Mouse (Mus musculus) embryonic facial prominence, embryonic 13.5 days (tissue): ENCODE results near the gene Rpl12. TPM values are rescaled to one million over a fixed set of nuclear protein-coding genes. Genes with fewer than 3 reads are reported as not detected.

Experiments used
- ATAC-seq: fragments of 200-750 bp; cut with Nextera tagmentation; 2 replicates; pipeline ENCODE4 v1.8.0; 2017; ENCODE audit warnings: low read depth; ENCODE audit not compliant: insufficient number of reproducible peaks, insufficient read depth, low FRiP score, low TSS enrichment
- H3K27ac ChIP-seq: fragments of 300-500 bp; sonication (generic); 2 replicates; pipeline ENCODE4 v1.5.1; 2015; ENCODE audit warnings: moderate library complexity, mild to moderate bottlenecking, inconsistent platforms
- H3K27me3 ChIP-seq: fragments of 300-500 bp; sonication (generic); 2 replicates; pipeline ENCODE4 v1.6.1; 2015; ENCODE audit warnings: mild to moderate bottlenecking, inconsistent platforms
- H3K36me3 ChIP-seq: fragments of 300-500 bp; sonication (generic); 2 replicates; pipeline ENCODE4 v1.6.1; 2015; ENCODE audit warnings: mild to moderate bottlenecking, inconsistent platforms
- H3K4me1 ChIP-seq: fragments of 300-500 bp; sonication (generic); 2 replicates; pipeline ENCODE4 v1.6.1; 2015; ENCODE audit warnings: inconsistent platforms
- H3K4me2 ChIP-seq: fragments of 300-500 bp; sonication (generic); 2 replicates; pipeline ENCODE4 v1.6.1; 2015; ENCODE audit warnings: moderate library complexity, mild to moderate bottlenecking, inconsistent platforms
- H3K4me3 ChIP-seq: fragments of 300-500 bp; sonication (generic); 2 replicates; pipeline ENCODE4 v1.5.1; 2015; ENCODE audit warnings: mild to moderate bottlenecking, inconsistent platforms
- H3K9ac ChIP-seq: fragments of 300-500 bp; sonication (generic); 2 replicates; pipeline ENCODE4 v1.6.1; 2015; ENCODE audit warnings: mild to moderate bottlenecking, inconsistent platforms
- H3K9me3 ChIP-seq: fragments of 300-500 bp; sonication (generic); 2 replicates; pipeline ENCODE4 v1.6.1; 2016; ENCODE audit warnings: inconsistent platforms
- WGBS: fragments of 180-500 bp; shearing (Covaris S2); methylation state at CpG from one replicate; pipeline ENCODE4 v1.1.7; 2015; ENCODE audit warnings: mixed read lengths; 5-methylcytosine and 5-hydroxymethylcytosine counted together
- polyA plus RNA-seq: library from polyadenylated mRNA; unstranded; fragments of >200 nt; fragmentation: Nextera tagmentation; extraction: Ambion mirVana; gene quantifications from 2 replicates; pipeline ENCODE4 v1.2.1, GENCODE M21; 2015

Gene Rpl12
- polyA plus RNA-seq, 1 experiment from 2014 or later: 205 TPM

- Histone ChIP-seq H3K27me3 (no peaks in the 10 kb centered on the region), H3K4me2 (no peak overlapping the region), H3K4me3 (no peak overlapping the region), H3K9me3 (no peaks in the 10 kb centered on the region), H3K4me1 (no peaks in the 10 kb centered on the region), H3K36me3 (peaks cover 62% of the 10 kb centered on the region), H3K9ac (peak overlapping the region; percentile 11; the same call in 1 of the 2 replicates), H3K27ac (no peak overlapping the region)
- WGBS: 82% methylated on average over 11 of the region's 11 CpGs
- ATAC-seq: no peak
These were observed 13.9 kb upstream of the Rpl12 start for GRCm38 (mm10) chr2:32947454-32947853.

GRCm38 (mm10) chr2:32954581-32954980 is 6.8 kb upstream of the Rpl12 start:
- Histone ChIP-seq H3K27ac (no peak overlapping the region), H3K4me1 (no peaks in the 10 kb centered on the region), H3K27me3 (no peaks in the 10 kb centered on the region), H3K4me2 (no peak overlapping the region), H3K4me3 (no peak overlapping the region), H3K9me3 (no peaks in the 10 kb centered on the region), H3K9ac (no peak overlapping the region), H3K36me3 (peaks cover 71% of the 10 kb centered on the region)
- WGBS: 88% methylated on average over 2 of the region's 2 CpGs
- ATAC-seq: no peak

DNA sequence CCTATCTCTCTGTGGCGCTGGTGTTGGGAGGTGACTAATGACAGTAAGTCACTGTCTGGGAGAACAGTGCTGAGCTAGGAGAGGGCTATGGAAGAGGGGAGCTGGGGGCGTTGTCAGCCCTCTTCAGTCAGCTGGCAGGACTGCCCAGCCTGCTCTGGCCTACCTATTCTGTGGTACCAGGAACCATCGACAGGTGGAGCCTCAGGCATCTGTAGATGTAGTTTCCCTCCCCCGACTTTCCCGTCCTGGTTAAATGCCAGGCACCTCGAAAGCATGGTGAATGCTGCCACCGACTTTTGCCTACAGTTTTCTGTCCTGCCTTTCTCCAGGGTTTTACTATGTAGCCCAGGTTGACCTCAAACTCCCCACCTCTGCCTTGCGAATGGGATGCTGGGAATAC is 4.0 kb upstream of the Rpl12 start:
- Histone ChIP-seq H3K27me3 (no peaks in the 10 kb centered on the region), H3K4me2 (no peak overlapping the region), H3K36me3 (peaks cover 45% of the 10 kb centered on the region), H3K9me3 (no peaks in the 10 kb centered on the region), H3K27ac (no peak overlapping the region), H3K4me1 (peaks cover 8% of the 10 kb centered on the region), H3K9ac (0 out of 2 replicates have a peak overlapping the region, but pooled peaks have one; percentile 32), H3K4me3 (no peak overlapping the region)
- 59% methylated on average over 8 of the region's 8 CpGs for WGBS
- ATAC-seq: no peak

GRCm38 (mm10) chr2:32960273-32960672 is 1.1 kb upstream of the Rpl12 start:
- Histone ChIP-seq H3K27me3 (no peaks in the 10 kb centered on the region), H3K4me1 (peaks cover 35% of the 10 kb centered on the region), H3K9ac (peak overlapping the region; percentile 96), H3K9me3 (no peaks in the 10 kb centered on the region), H3K36me3 (peaks cover 49% of the 10 kb centered on the region), H3K27ac (no peak overlapping the region), H3K4me2 (peak overlapping the region; percentile 89), H3K4me3 (peak overlapping the region; percentile 91; the same call in 1 of the 2 replicates)
- ATAC-seq: no peak
- WGBS: 92% methylated on average over 4 of the region's 4 CpGs

DNA sequence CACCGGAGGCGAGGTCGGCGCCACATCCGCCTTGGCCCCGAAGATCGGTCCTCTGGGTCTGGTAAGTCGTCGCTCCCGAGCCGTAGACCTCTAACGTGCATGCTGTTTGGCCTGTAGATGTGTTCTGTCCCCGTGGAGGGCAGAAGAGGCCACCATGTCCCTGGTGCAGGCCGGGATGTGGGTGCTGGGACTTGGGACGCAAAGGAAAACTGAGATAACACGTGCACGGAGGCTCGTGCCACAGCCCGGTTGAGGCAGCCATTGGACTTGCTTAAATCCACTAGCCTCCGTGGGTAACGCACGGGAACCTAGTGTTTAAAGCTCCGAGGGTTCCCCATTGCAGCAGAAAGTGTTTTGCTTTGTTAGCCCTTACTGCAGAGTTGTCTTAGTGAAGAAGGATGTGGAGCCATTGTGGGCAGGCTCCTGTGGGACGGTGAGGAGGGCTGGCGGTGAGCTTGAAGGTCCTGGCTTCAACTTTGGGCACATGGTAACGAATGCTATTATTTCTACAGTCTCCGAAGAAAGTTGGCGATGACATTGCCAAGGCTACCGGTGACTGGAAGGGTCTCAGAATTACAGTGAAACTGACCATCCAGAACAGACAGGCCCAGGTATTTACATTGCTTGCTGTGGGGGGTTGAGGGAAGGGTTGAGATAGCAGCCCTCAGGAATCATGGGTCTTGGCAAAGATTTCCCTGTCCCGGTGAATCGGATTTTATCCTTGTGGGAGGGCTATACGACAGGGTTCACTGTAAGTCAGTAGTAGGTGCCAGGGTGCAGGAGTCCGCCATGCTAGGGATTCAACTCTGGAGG is 909 bp downstream of the Rpl12 start:
- H3K9ac ChIP-seq: peak overlapping the region; percentile 96
- H3K4me2 ChIP-seq: peak overlapping the region; percentile 89
- H3K27me3 ChIP-seq: no peaks in the 10 kb centered on the region
- peaks cover 31% of the 10 kb centered on the region for H3K36me3 ChIP-seq
- H3K9me3 ChIP-seq: no peaks in the 10 kb centered on the region
- peak overlapping the region; percentile 90 for H3K27ac ChIP-seq
- peaks cover 45% of the 10 kb centered on the region for H3K4me1 ChIP-seq
- ATAC-seq: no peak
- H3K4me3 ChIP-seq: peak overlapping the region; percentile 91
- WGBS: under 1% methylated on average over 33 of the region's 33 CpGs

DNA sequence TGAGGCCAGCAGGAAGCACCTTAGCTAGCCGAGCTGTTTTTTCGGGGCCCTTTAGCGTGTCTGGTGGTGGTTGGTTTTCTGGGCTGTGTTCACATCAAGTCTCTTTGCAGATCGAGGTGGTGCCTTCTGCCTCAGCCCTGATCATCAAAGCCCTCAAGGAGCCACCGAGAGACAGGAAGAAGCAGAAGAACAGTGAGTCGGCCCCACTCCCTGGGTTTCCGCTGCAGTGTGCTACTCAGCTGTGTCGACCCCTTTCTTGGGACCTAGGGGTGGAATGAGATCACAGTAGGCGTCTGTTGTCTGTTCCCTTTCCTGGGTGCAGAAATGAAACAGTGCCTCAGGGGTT is 1.5 kb downstream of the Rpl12 start:
- Histone ChIP-seq H3K36me3 (peaks cover 27% of the 10 kb centered on the region), H3K4me2 (peak overlapping the region; percentile 89), H3K4me3 (peak overlapping the region; percentile 91), H3K9me3 (no peaks in the 10 kb centered on the region), H3K27ac (peak overlapping the region; percentile 90), H3K4me1 (peaks cover 51% of the 10 kb centered on the region), H3K27me3 (no peaks in the 10 kb centered on the region), H3K9ac (peak overlapping the region; percentile 96)
- ATAC-seq: no peak
- WGBS: 3% methylated on average over 9 of the region's 9 CpGs

- peaks cover 56% of the 10 kb centered on the region for H3K4me1 ChIP-seq
- no peaks in the 10 kb centered on the region for H3K27me3 ChIP-seq
- H3K27ac ChIP-seq: peak overlapping the region; percentile 90; the same call in 1 of the 2 replicates
- H3K36me3 ChIP-seq: peaks cover 26% of the 10 kb centered on the region
- peak overlapping the region; percentile 89 for H3K4me2 ChIP-seq
- no peak for ATAC-seq
- H3K9me3 ChIP-seq: no peaks in the 10 kb centered on the region
- peak overlapping the region; percentile 96 for H3K9ac ChIP-seq
- H3K4me3 ChIP-seq: peak overlapping the region; percentile 91
- WGBS: 68% methylated on average over 4 of the region's 4 CpGs
These were observed 2.2 kb downstream of the Rpl12 start for GRCm38 (mm10) chr2:32963544-32963943.

GRCm38 (mm10) chr2:32963981-32964380 is 2.6 kb downstream of the Rpl12 start:
- Histone ChIP-seq H3K27ac (peak overlapping the region; percentile 22; the same call in 1 of the 2 replicates), H3K36me3 (peaks cover 26% of the 10 kb centered on the region), H3K9me3 (no peaks in the 10 kb centered on the region), H3K4me2 (peak overlapping the region; percentile 89), H3K4me3 (no peak overlapping the region), H3K4me1 (peaks cover 56% of the 10 kb centered on the region), H3K27me3 (no peaks in the 10 kb centered on the region), H3K9ac (0 out of 2 replicates have a peak overlapping the region, but pooled peaks have one; percentile 22)
- ATAC-seq: no peak
- WGBS: 59% methylated on average over 1 of the region's 1 CpGs

DNA sequence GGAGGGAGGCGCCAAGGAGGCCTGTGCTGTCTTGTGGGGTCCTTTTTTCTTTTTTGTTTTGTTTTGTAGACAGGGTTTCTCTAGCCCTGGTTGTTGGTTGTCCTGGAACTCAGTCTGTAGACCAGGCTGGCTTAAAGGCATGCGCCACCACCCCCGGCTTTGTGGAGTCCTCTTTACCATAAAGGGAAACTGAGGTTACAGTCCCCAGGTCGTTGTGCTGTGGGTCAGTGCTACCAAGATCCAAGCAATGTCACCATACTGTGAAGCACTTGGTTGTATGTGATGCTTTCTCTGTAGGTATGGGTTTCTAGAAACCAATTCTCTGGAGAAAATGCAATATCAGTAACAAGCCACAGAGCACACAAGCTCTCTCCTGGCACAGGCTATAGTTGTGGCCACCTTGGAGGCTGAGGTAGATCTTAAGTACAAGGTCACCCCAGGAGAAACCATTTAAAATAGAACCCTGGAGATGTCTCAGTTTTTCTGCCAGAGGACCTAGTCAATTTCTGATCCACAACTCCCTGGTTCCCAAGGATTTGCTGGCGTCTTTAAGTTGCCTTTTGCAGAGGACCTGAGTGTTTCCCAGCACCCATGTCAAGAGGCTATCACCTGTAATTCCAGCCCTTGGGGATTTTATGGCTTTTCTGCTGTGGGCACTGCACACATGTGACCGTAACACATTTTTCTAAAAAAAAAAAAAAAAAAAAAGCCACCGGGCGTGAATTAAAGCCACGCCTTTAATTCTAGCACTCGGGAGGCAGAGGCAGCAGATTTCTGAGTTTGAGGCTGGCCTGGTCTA is 3.5 kb downstream of the Rpl12 start:
- Histone ChIP-seq H3K4me1 (peaks cover 56% of the 10 kb centered on the region), H3K4me2 (peak overlapping the region; percentile 89; the same call in 1 of the 2 replicates), H3K27me3 (no peaks in the 10 kb centered on the region), H3K27ac (peak overlapping the region; percentile 48; the same call in 1 of the 2 replicates), H3K4me3 (no peak overlapping the region), H3K9ac (0 out of 2 replicates have a peak overlapping the region, but pooled peaks have one; percentile 22), H3K36me3 (peaks cover 26% of the 10 kb centered on the region), H3K9me3 (no peaks in the 10 kb centered on the region)
- ATAC-seq: no peak
- WGBS: 27% methylated on average over 10 of the region's 10 CpGs

- H3K9ac ChIP-seq: no peak overlapping the region
- peaks cover 54% of the 10 kb centered on the region for H3K4me1 ChIP-seq
- no peaks in the 10 kb centered on the region for H3K27me3 ChIP-seq
- peaks cover 26% of the 10 kb centered on the region for H3K36me3 ChIP-seq
- H3K27ac ChIP-seq: peak overlapping the region; percentile 96; the same call in 1 of the 2 replicates
- no peak for ATAC-seq
- H3K4me2 ChIP-seq: peak overlapping the region; percentile 90
- no peaks in the 10 kb centered on the region for H3K9me3 ChIP-seq
- H3K4me3 ChIP-seq: no peak overlapping the region
- 16% methylated on average over 7 of the region's 7 CpGs for WGBS
These were observed 4.3 kb downstream of the Rpl12 start for GRCm38 (mm10) chr2:32965511-32966183.

- peak overlapping the region; percentile 90 for H3K4me2 ChIP-seq
- no peak for ATAC-seq
- H3K27ac ChIP-seq: peak overlapping the region; percentile 96
- H3K36me3 ChIP-seq: peaks cover 26% of the 10 kb centered on the region
- no peaks in the 10 kb centered on the region for H3K27me3 ChIP-seq
- peak overlapping the region; percentile 85 for H3K9ac ChIP-seq
- WGBS: 12% methylated on average over 13 of the region's 13 CpGs
- H3K4me1 ChIP-seq: peaks cover 48% of the 10 kb centered on the region
- no peaks in the 10 kb centered on the region for H3K9me3 ChIP-seq
- H3K4me3 ChIP-seq: peak overlapping the region; percentile 64
These were observed 4.9 kb downstream of the Rpl12 start for GRCm38 (mm10) chr2:32966184-32966688.
